Mouse (Mus musculus) liver, embryonic 15.5 days (tissue): ENCODE measurements around the gene Sbf2. TPM values are rescaled to one million over a fixed set of nuclear protein-coding genes. Genes with fewer than 3 reads are reported as not detected.
"Not testable (repeated sequence)": the region's sequence is repeated elsewhere in the genome, so short reads cannot be mapped to it uniquely, and the experiment has no call there.

Source experiments
- ATAC-seq: fragments of 200-750 bp; cut with Nextera tagmentation; 2 replicates; pipeline ENCODE4 v1.8.0; 2017; ENCODE audit warnings: moderate number of reproducible peaks, mild to moderate bottlenecking, moderate library complexity; ENCODE audit not compliant: insufficient read depth
- H3K27ac ChIP-seq: fragments of 300-500 bp; sonication (generic); replicated peaks from 2 replicates; pipeline ENCODE4 v1.5.1; 2015; ENCODE audit warnings: mild to moderate bottlenecking, inconsistent platforms
- H3K27me3 ChIP-seq: fragments of 300-500 bp; sonication (generic); 2 replicates; pipeline ENCODE4 v1.6.1; 2015; ENCODE audit warnings: mild to moderate bottlenecking, inconsistent platforms
- H3K36me3 ChIP-seq: fragments of 300-500 bp; sonication (generic); replicated peaks from 2 replicates; pipeline ENCODE4 v1.6.1; 2015; ENCODE audit warnings: moderate library complexity, mild to moderate bottlenecking, inconsistent platforms
- H3K4me1 ChIP-seq: fragments of 300-500 bp; sonication (generic); replicated peaks from 2 replicates; pipeline ENCODE4 v1.6.1; 2015; ENCODE audit warnings: inconsistent platforms
- H3K4me2 ChIP-seq: fragments of 300-500 bp; sonication (generic); 2 replicates; pipeline ENCODE4 v1.6.1; 2015; ENCODE audit warnings: moderate library complexity, mild to moderate bottlenecking, inconsistent platforms
- H3K4me3 ChIP-seq: fragments of 300-500 bp; sonication (generic); replicated peaks from 2 replicates; pipeline ENCODE4 v1.5.1; 2015; ENCODE audit warnings: mild to moderate bottlenecking, inconsistent platforms
- H3K9ac ChIP-seq: fragments of 300-500 bp; sonication (generic); 2 replicates; pipeline ENCODE4 v1.6.1; 2015; ENCODE audit warnings: moderate library complexity, mild to moderate bottlenecking, inconsistent platforms
- H3K9me3 ChIP-seq: fragments of 300-500 bp; sonication (generic); replicated peaks from 2 replicates; pipeline ENCODE4 v1.6.1; 2016; ENCODE audit warnings: inconsistent platforms
- WGBS: fragments of 180-500 bp; shearing (Covaris S2); methylation state at CpG from one replicate; pipeline ENCODE4 v1.1.7; 2015; ENCODE audit warnings: mixed read lengths; ENCODE audit not compliant: insufficient replicate concordance; 5-methylcytosine and 5-hydroxymethylcytosine counted together
- polyA plus RNA-seq: library from polyadenylated mRNA; unstranded; fragments of >200 nt; fragmentation: Nextera tagmentation; extraction: Ambion mirVana; gene quantifications from 2 replicates; pipeline ENCODE4 v1.2.1, GENCODE M21; 2015

Gene Sbf2
- polyA plus RNA-seq, 1 experiment from 2014 or later = 5.3 TPM

GRCm38 (mm10) chr7:110615151-110615631 lies 469 bp upstream of the Sbf2 start:
- Histone ChIP-seq H3K4me2 (peak overlapping the region; percentile 71), H3K27ac (peak overlapping the region; percentile 89), H3K36me3 (no peaks in the 10 kb centered on the region), H3K4me1 (peaks cover 19% of the 10 kb centered on the region), H3K9me3 (no peaks in the 10 kb centered on the region), H3K4me3 (peak overlapping the region; percentile 63), H3K9ac (peak overlapping the region; percentile 50), H3K27me3 (peaks cover 88% of the 10 kb centered on the region)
- 2% methylated on average over 20 of the region's 20 CpGs for WGBS
- ATAC-seq = peak; percentile 35; the same call in 1 of the 2 replicates

GRCm38 (mm10) chr7:110613381-110614132 lies 1.2 kb downstream of the Sbf2 start:
- 5% methylated on average over 17 of the region's 17 CpGs for WGBS
- Histone ChIP-seq H3K9me3 (no peaks in the 10 kb centered on the region), H3K36me3 (no peaks in the 10 kb centered on the region), H3K27ac (peak overlapping the region; percentile 89), H3K4me2 (peak overlapping the region; percentile 71), H3K9ac (no peak overlapping the region), H3K4me3 (peak overlapping the region; percentile 63), H3K4me1 (peaks cover 9% of the 10 kb centered on the region), H3K27me3 (peaks cover 71% of the 10 kb centered on the region)
- no peak for ATAC-seq

GRCm38 (mm10) chr7:110606906-110607305 lies 7.8 kb downstream of the Sbf2 start:
- H3K4me1 ChIP-seq = no peaks in the 10 kb centered on the region
- 61% methylated on average over 1 of the region's 1 CpGs for WGBS
- no peaks in the 10 kb centered on the region for H3K36me3 ChIP-seq
- no peak overlapping the region for H3K27ac ChIP-seq
- no peak overlapping the region for H3K9ac ChIP-seq
- no peak overlapping the region for H3K4me2 ChIP-seq
- H3K9me3 ChIP-seq = no peaks in the 10 kb centered on the region
- peaks cover 7% of the 10 kb centered on the region for H3K27me3 ChIP-seq
- no peak for ATAC-seq
- no peak overlapping the region for H3K4me3 ChIP-seq

GRCm38 (mm10) chr7:110605476-110605875 lies 9.2 kb downstream of the Sbf2 start:
- Histone ChIP-seq H3K4me3 (no peak overlapping the region), H3K36me3 (no peaks in the 10 kb centered on the region), H3K4me1 (no peaks in the 10 kb centered on the region), H3K9me3 (no peaks in the 10 kb centered on the region), H3K27ac (no peak overlapping the region), H3K27me3 (no peaks in the 10 kb centered on the region), H3K9ac (no peak overlapping the region), H3K4me2 (no peak overlapping the region)
- WGBS = 56% methylated on average over 4 of the region's 4 CpGs
- ATAC-seq = no peak

- no peaks in the 10 kb centered on the region for H3K27me3 ChIP-seq
- no peaks in the 10 kb centered on the region for H3K9me3 ChIP-seq
- H3K4me1 ChIP-seq = no peaks in the 10 kb centered on the region
- WGBS = 82% methylated on average over 1 of the region's 1 CpGs
- no peak overlapping the region for H3K27ac ChIP-seq
- no peak overlapping the region for H3K9ac ChIP-seq
- ATAC-seq = no peak
- H3K4me2 ChIP-seq = no peak overlapping the region
- no peaks in the 10 kb centered on the region for H3K36me3 ChIP-seq
- H3K4me3 ChIP-seq = no peak overlapping the region
Measured at GRCm38 (mm10) chr7:110597141-110597540, 17.6 kb downstream of the Sbf2 start.

GRCm38 (mm10) chr7:110593991-110594390 lies 20.7 kb downstream of the Sbf2 start:
- H3K4me2 ChIP-seq, H3K4me3 ChIP-seq, H3K36me3 ChIP-seq, ATAC-seq, H3K9ac ChIP-seq, H3K9me3 ChIP-seq, H3K27me3 ChIP-seq, H3K4me1 ChIP-seq, H3K27ac ChIP-seq: not testable (repeated sequence)
- 58% methylated on average over 3 of the region's 3 CpGs for WGBS

- no peak for ATAC-seq
Measured at GRCm38 (mm10) chr7:110587721-110588120, 27.0 kb downstream of the Sbf2 start.

GRCm38 (mm10) chr7:110585250-110585649 lies 29.5 kb downstream of the Sbf2 start:
- Histone ChIP-seq H3K4me2 (no peak overlapping the region), H3K4me3 (no peak overlapping the region), H3K9me3 (no peaks in the 10 kb centered on the region), H3K27me3 (no peaks in the 10 kb centered on the region), H3K4me1 (no peaks in the 10 kb centered on the region), H3K36me3 (no peaks in the 10 kb centered on the region), H3K27ac (no peak overlapping the region), H3K9ac (no peak overlapping the region)
- WGBS = 45% methylated on average over 2 of the region's 2 CpGs
- no peak for ATAC-seq

More at GRCm38 (mm10) chr7:110587721-110588120, 27.0 kb downstream of the Sbf2 start:
- no peak overlapping the region for H3K27ac ChIP-seq
- no peak overlapping the region for H3K4me3 ChIP-seq
- H3K27me3 ChIP-seq = no peaks in the 10 kb centered on the region
- WGBS = 44% methylated on average over 1 of the region's 1 CpGs
- no peak overlapping the region for H3K9ac ChIP-seq
- H3K4me2 ChIP-seq = no peak overlapping the region
- H3K4me1 ChIP-seq = no peaks in the 10 kb centered on the region
- no peaks in the 10 kb centered on the region for H3K9me3 ChIP-seq
- no peaks in the 10 kb centered on the region for H3K36me3 ChIP-seq

GRCm38 (mm10) chr7:110584159-110584558 lies 30.6 kb downstream of the Sbf2 start:
- WGBS = 38% methylated on average over 2 of the region's 2 CpGs
- no peak overlapping the region for H3K4me2 ChIP-seq
- no peaks in the 10 kb centered on the region for H3K9me3 ChIP-seq
- H3K27ac ChIP-seq = no peak overlapping the region
- 0 out of 2 replicates have a peak, but pooled peaks have one; percentile 12 for ATAC-seq
- no peaks in the 10 kb centered on the region for H3K36me3 ChIP-seq
- no peaks in the 10 kb centered on the region for H3K27me3 ChIP-seq
- no peaks in the 10 kb centered on the region for H3K4me1 ChIP-seq
- H3K9ac ChIP-seq = no peak overlapping the region
- H3K4me3 ChIP-seq = no peak overlapping the region

- no peak overlapping the region for H3K27ac ChIP-seq
- H3K9me3 ChIP-seq = no peaks in the 10 kb centered on the region
- WGBS = 63% methylated on average over 3 of the region's 3 CpGs
Measured at GRCm38 (mm10) chr7:110583705-110584104, 31.0 kb downstream of the Sbf2 start.

GRCm38 (mm10) chr7:110565815-110566549 lies 48.7 kb downstream of the Sbf2 start:
- Histone ChIP-seq H3K9me3 (no peaks in the 10 kb centered on the region), H3K4me3 (no peak overlapping the region), H3K36me3 (no peaks in the 10 kb centered on the region), H3K4me2 (no peak overlapping the region), H3K27me3 (no peaks in the 10 kb centered on the region), H3K9ac (no peak overlapping the region), H3K27ac (no peak overlapping the region), H3K4me1 (no peaks in the 10 kb centered on the region)
- no peak for ATAC-seq
- 56% methylated on average over 4 of the region's 4 CpGs for WGBS

More at GRCm38 (mm10) chr7:110583705-110584104, 31.0 kb downstream of the Sbf2 start:
- Histone ChIP-seq H3K9ac (no peak overlapping the region), H3K27me3 (no peaks in the 10 kb centered on the region), H3K4me1 (no peaks in the 10 kb centered on the region), H3K36me3 (no peaks in the 10 kb centered on the region), H3K4me3 (no peak overlapping the region), H3K4me2 (no peak overlapping the region)
- no peak for ATAC-seq
